Mouse (Mus musculus) neural tube, embryonic 10.5 days (tissue): ENCODE measurements at regions not wholly inside any gene's neighbourhood (a gene's known extent, or its start where the extent isn't known, plus 50 kb on each side); places are given as distances from the start of the nearest gene placed in this dataset.

Source experiments
- DNase-seq: peaks from one replicate; pipeline ENCODE4 v3.0.0-alpha.2; 2017; ENCODE audit warnings: low spot score; ENCODE audit errors: extremely low spot score

- DNase-seq, result no peak
Observed at GRCm38 (mm10) chr2:50793616-50794015, 355.3 kb downstream of the Rnd3 start.

- no peak for DNase-seq
Observed at GRCm38 (mm10) chr2:50793067-50793466, 355.8 kb downstream of the Rnd3 start.

GRCm38 (mm10) chr2:50789051-50789651, 359.8 kb downstream of the Rnd3 start:
- DNase-seq, result peak; percentile 32

GRCm38 (mm10) chr2:50772101-50772500, 376.8 kb downstream of the Rnd3 start:
- no peak for DNase-seq

- no peak for DNase-seq
Observed at GRCm38 (mm10) chr2:50759016-50759415, 389.9 kb downstream of the Rnd3 start.

- DNase-seq, result no peak
Observed at GRCm38 (mm10) chr2:50757837-50758541, 390.9 kb downstream of the Rnd3 start.

- peak; percentile 29 for DNase-seq
Observed at GRCm38 (mm10) chr2:50755616-50756450, 393.1 kb downstream of the Rnd3 start.

GRCm38 (mm10) chr2:50755160-50755559, 393.8 kb downstream of the Rnd3 start:
- no peak for DNase-seq

- no peak for DNase-seq
Observed at GRCm38 (mm10) chr2:50752408-50752807, 396.5 kb downstream of the Rnd3 start.

GRCm38 (mm10) chr2:50750799-50751198, 398.1 kb downstream of the Rnd3 start:
- DNase-seq, result no peak

- no peak for DNase-seq
Observed at GRCm38 (mm10) chr2:50744625-50745214, 404.2 kb downstream of the Rnd3 start.

- DNase-seq, result no peak
Observed at GRCm38 (mm10) chr2:50743785-50744258, 405.1 kb downstream of the Rnd3 start.

GRCm38 (mm10) chr2:50742421-50742820, 406.5 kb downstream of the Rnd3 start:
- no peak for DNase-seq

- DNase-seq, result no peak
Observed at GRCm38 (mm10) chr2:50741337-50741736, 407.6 kb downstream of the Rnd3 start.

- DNase-seq, result no peak
Observed at GRCm38 (mm10) chr2:50739599-50739979, 409.3 kb downstream of the Rnd3 start.

GRCm38 (mm10) chr2:50738936-50739598, 409.8 kb downstream of the Rnd3 start:
- no peak for DNase-seq

- DNase-seq, result no peak
Observed at GRCm38 (mm10) chr2:50737706-50738105, 411.2 kb downstream of the Rnd3 start.

GRCm38 (mm10) chr2:50735029-50735428, 413.9 kb downstream of the Rnd3 start:
- no peak for DNase-seq

- no peak for DNase-seq
Observed at GRCm38 (mm10) chr2:50706652-50707051, 410.1 kb upstream of the Mmadhc start.

- DNase-seq, result no peak
Observed at GRCm38 (mm10) chr2:50704297-50704696, 407.7 kb upstream of the Mmadhc start.
